Mouse (Mus musculus): ENCODE results near the gene Lyve1. TPM values are rescaled to one million over a fixed set of nuclear protein-coding genes. Genes with fewer than 3 reads are reported as not detected.

Gene Lyve1
- total RNA-seq, 2 experiments from 2014 or later, result 1.1 TPM; not detected in 1

DNA sequence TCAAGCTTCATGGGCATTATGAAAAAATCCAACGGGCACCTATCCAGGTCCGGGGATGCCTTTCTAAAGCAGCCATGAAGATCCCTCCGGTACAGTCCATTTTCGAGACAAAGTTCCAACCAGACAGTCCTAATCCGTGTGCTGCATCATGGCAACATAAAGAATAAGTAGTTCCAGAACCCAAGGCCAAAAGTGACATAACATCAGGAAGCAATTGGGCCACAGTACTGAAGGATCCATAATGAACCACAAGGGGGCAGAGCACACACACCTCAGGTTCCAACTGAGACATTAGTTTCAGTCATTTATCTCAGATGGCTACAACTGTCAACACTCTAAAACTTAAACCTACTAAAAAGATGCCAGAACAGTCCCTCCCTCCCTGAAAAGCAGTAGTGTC lies 47.0 kb downstream of the Lyve1 start:
- ATAC-seq (replicated peaks; ENCODE audit: low FRiP score, poor library complexity, severe bottlenecking), result peak; percentile 69; the same call in 1 of the 2 replicates

DNA sequence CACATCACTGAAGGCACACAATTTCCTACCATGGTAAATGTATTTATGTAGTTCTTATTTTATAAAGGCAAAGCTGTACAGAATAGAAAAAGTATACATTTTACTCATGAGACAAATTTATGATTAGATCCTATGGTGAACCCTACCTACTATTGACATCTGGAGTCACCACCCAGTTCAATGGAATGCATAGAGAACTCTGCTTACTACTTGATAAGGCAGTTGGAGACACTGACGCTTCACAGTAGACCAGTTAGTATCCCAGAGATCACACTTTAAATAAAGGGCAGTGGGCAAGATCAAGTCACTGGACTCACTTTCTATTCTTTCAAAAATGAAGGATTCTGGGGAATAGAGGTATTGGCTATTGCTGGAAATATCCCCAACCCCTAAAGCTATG lies 49.1 kb downstream of the Lyve1 start:
- ATAC-seq (replicated peaks; ENCODE audit: low FRiP score, poor library complexity, severe bottlenecking), result no peak

DNA sequence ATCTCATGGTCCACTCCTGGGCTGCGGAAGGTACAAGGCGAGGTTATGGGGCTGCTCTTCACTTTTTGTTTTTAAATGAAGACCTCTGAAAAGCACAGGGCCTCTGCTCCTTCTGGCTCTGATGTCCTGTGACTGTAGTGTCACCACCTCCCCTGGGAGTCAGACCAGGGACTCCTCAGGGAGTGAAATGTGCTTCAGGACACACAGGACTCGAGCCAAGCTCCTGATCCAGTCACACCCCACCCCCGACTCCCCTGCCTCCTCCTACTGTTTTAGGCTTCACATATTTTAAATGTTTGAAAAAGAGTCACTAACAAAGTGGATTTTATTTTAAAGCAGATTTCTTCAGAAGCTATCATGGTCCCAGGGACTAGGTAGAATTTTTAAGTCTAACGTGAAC lies 51.5 kb downstream of the Lyve1 start:
- no peak for ATAC-seq (replicated peaks; ENCODE audit: low FRiP score, poor library complexity, severe bottlenecking)

- no peak for ATAC-seq (replicated peaks; ENCODE audit: low FRiP score, poor library complexity, severe bottlenecking)
These were observed 52.0 kb downstream of the Lyve1 start for GRCm38 (mm10) chr7:110810995-110811394.

GRCm38 (mm10) chr7:110809585-110810557 lies 53.2 kb downstream of the Lyve1 start:
- no peak for ATAC-seq (replicated peaks; ENCODE audit: low FRiP score, poor library complexity, severe bottlenecking)

DNA sequence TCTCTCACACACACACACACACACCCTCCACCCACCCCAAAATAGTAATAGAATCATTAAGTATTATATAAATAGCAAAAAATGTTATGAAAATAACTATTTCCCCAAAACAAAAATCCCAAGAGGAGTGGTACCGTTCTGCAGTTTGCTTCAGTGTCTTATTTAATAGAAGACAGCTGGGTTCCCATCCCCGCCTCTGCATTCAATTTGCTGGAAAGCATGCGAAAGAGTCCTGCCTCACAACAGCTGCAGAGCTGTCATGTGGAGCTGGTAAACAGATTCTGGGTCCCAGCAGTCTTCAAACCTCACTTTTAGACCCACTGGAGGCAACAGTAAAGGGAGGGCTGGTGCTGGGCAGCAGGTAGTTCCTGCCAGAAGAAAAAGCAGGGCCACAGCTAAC lies 54.1 kb downstream of the Lyve1 start:
- ATAC-seq (replicated peaks; ENCODE audit: low FRiP score, poor library complexity, severe bottlenecking), result no peak

- no peak for ATAC-seq (replicated peaks; ENCODE audit: low FRiP score, poor library complexity, severe bottlenecking)
These were observed 55.5 kb downstream of the Lyve1 start for GRCm38 (mm10) chr7:110807460-110808030.

DNA sequence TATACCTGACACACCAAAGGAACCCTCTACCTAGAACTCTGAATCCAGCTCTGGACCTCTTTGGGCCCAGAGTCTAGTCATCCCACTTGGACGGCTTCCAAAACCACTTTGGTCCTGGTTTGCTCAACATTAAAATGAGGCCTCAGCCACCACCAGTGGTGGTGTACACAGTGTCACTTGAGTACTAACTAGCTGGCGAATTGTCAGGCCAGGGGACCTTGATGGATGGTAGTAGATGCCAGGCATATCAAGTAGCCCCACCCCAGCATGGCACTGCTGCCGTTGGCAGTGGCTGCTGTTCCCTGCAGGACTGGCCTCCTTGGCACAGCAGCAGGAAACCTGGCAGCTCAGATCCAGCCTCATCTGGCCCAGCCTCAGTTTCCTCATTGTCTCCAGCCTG lies 58.8 kb downstream of the Lyve1 start:
- ATAC-seq (replicated peaks; ENCODE audit: low FRiP score, poor library complexity, severe bottlenecking), result no peak

- no peak for ATAC-seq (replicated peaks; ENCODE audit: low FRiP score, poor library complexity, severe bottlenecking)
These were observed 59.9 kb downstream of the Lyve1 start for GRCm38 (mm10) chr7:110803131-110803530.

DNA sequence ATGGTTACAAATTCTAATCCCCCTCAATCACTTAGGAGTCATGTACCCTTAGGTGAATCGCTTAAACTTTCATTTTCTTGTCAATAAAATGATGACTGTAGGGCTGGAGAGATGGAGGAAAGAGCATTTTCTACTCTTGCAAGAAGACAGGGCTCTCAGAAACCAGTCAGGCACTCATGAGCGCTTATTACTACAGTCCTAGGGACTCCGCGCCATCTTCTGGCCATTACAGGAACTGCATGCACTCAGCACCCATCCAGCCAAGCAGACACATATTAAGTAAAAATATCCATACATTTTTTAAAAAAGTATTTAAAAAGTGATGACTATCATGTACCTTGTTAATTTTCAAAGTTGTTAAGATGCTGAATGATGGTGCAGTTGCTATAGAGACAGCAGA lies 62.0 kb downstream of the Lyve1 start:
- ATAC-seq (replicated peaks; ENCODE audit: low FRiP score, poor library complexity, severe bottlenecking), result peak; percentile 73

Other genes starting within 250 kb of the Lyve1 start
- gene Sbf2, start 248.3 kb downstream of the Lyve1 start, total RNA-seq (2015; ENCODE audit: low replicate concordance), result 2.1 and 2.3 TPM in 2 replicates
- gene Sbf2, start 248.3 kb downstream of the Lyve1 start, total RNA-seq (2017; ENCODE audit: low replicate concordance), result 1.8 and 3.9 TPM in 2 replicates
- gene Adm, start 235.6 kb downstream of the Lyve1 start, total RNA-seq (2015; ENCODE audit: low replicate concordance), result not detected in 2 replicates
- not detected in 2 replicates for gene Adm, start 235.6 kb downstream of the Lyve1 start, total RNA-seq (2017; ENCODE audit: low replicate concordance)
- gene Ampd3, start 95.0 kb downstream of the Lyve1 start, total RNA-seq (2015; ENCODE audit: low replicate concordance), result 50.7 and 52.0 TPM in 2 replicates
- 53.8 and 57.6 TPM in 2 replicates for gene Ampd3, start 95.0 kb downstream of the Lyve1 start, total RNA-seq (2017; ENCODE audit: low replicate concordance)
- 11.0 and 17.8 TPM in 2 replicates for gene Rnf141, start 18.8 kb downstream of the Lyve1 start, total RNA-seq (2015; ENCODE audit: low replicate concordance)
- 12.3 and 14.7 TPM in 2 replicates for gene Rnf141, start 18.8 kb downstream of the Lyve1 start, total RNA-seq (2017; ENCODE audit: low replicate concordance)
- 1.0 and 1.7 TPM in 2 replicates for gene Mrvi1, start 119.2 kb upstream of the Lyve1 start, total RNA-seq (2015; ENCODE audit: low replicate concordance)
- 0.14 and 1.1 TPM in 2 replicates for gene Mrvi1, start 119.2 kb upstream of the Lyve1 start, total RNA-seq (2017; ENCODE audit: low replicate concordance)
- 12.7 and 17.8 TPM in 2 replicates for gene Ctr9, start 165.7 kb upstream of the Lyve1 start, total RNA-seq (2015; ENCODE audit: low replicate concordance)
- gene Ctr9, start 165.7 kb upstream of the Lyve1 start, total RNA-seq (2017; ENCODE audit: low replicate concordance), result 18.9 and 33.3 TPM in 2 replicates
- gene Eif4g2, start 219.8 kb upstream of the Lyve1 start, total RNA-seq (2015; ENCODE audit: low replicate concordance), result 361 and 474 TPM in 2 replicates
- 338 and 576 TPM in 2 replicates for gene Eif4g2, start 219.8 kb upstream of the Lyve1 start, total RNA-seq (2017; ENCODE audit: low replicate concordance)

All from erythroblast, adult 5-6 weeks (primary cell).